Mouse (Mus musculus): Measurements from ENCODE around the gene Smyd4.
"Not testable (repeated sequence)": the region's sequence is repeated elsewhere in the genome, so short reads cannot be mapped to it uniquely, and the experiment has no call there.

Gene Smyd4

GRCm38 (mm10) chr11:75344716-75345115, 3.5 kb upstream of the Smyd4 start:
- no peak for ATAC-seq (ENCODE audit: insufficient number of reproducible peaks, low FRiP score, low TSS enrichment)

GRCm38 (mm10) chr11:75346556-75347187, 1.6 kb upstream of the Smyd4 start:
- ATAC-seq (ENCODE audit: insufficient number of reproducible peaks, low FRiP score, low TSS enrichment) = no peak

- ATAC-seq (ENCODE audit: insufficient number of reproducible peaks, low FRiP score, low TSS enrichment) = no peak
Measured at GRCm38 (mm10) chr11:75347188-75347585, 1.0 kb upstream of the Smyd4 start.

- no peak for ATAC-seq (ENCODE audit: insufficient number of reproducible peaks, low FRiP score, low TSS enrichment)
Measured at GRCm38 (mm10) chr11:75347596-75347995, 637 bp upstream of the Smyd4 start.

GRCm38 (mm10) chr11:75348890-75349261, 643 bp downstream of the Smyd4 start:
- no peak for ATAC-seq (ENCODE audit: insufficient number of reproducible peaks, low FRiP score, low TSS enrichment)

- ATAC-seq (ENCODE audit: insufficient number of reproducible peaks, low FRiP score, low TSS enrichment) = no peak
Measured at GRCm38 (mm10) chr11:75351225-75351624, 3.0 kb downstream of the Smyd4 start.

GRCm38 (mm10) chr11:75355475-75355874, 7.2 kb downstream of the Smyd4 start:
- ATAC-seq (ENCODE audit: insufficient number of reproducible peaks, low FRiP score, low TSS enrichment) = no peak

- no peak for ATAC-seq (ENCODE audit: insufficient number of reproducible peaks, low FRiP score, low TSS enrichment)
Measured at GRCm38 (mm10) chr11:75377125-75377524, 28.9 kb downstream of the Smyd4 start.

GRCm38 (mm10) chr11:75378786-75379185, 30.6 kb downstream of the Smyd4 start:
- ATAC-seq (ENCODE audit: insufficient number of reproducible peaks, low FRiP score, low TSS enrichment) = not testable (repeated sequence)

- not testable (repeated sequence) for ATAC-seq (ENCODE audit: insufficient number of reproducible peaks, low FRiP score, low TSS enrichment)
Measured at GRCm38 (mm10) chr11:75383529-75383928, 35.3 kb downstream of the Smyd4 start.

GRCm38 (mm10) chr11:75395611-75396010, 47.4 kb downstream of the Smyd4 start:
- ATAC-seq (ENCODE audit: insufficient number of reproducible peaks, low FRiP score, low TSS enrichment) = no peak

GRCm38 (mm10) chr11:75397452-75397851, 49.2 kb downstream of the Smyd4 start:
- no peak for ATAC-seq (ENCODE audit: insufficient number of reproducible peaks, low FRiP score, low TSS enrichment)

- no peak for ATAC-seq (ENCODE audit: insufficient number of reproducible peaks, low FRiP score, low TSS enrichment)
Measured at GRCm38 (mm10) chr11:75399411-75399841, 51.2 kb downstream of the Smyd4 start.

GRCm38 (mm10) chr11:75400099-75400498, 51.9 kb downstream of the Smyd4 start:
- no peak for ATAC-seq (ENCODE audit: insufficient number of reproducible peaks, low FRiP score, low TSS enrichment)

GRCm38 (mm10) chr11:75402271-75402690, 54.0 kb downstream of the Smyd4 start:
- 0 out of 2 replicates have a peak, but pooled peaks have one; percentile 26 for ATAC-seq (ENCODE audit: insufficient number of reproducible peaks, low FRiP score, low TSS enrichment)

GRCm38 (mm10) chr11:75403301-75404052, 55.2 kb downstream of the Smyd4 start:
- ATAC-seq (ENCODE audit: insufficient number of reproducible peaks, low FRiP score, low TSS enrichment) = no peak

GRCm38 (mm10) chr11:75404801-75405200, 56.6 kb downstream of the Smyd4 start:
- no peak for ATAC-seq (ENCODE audit: insufficient number of reproducible peaks, low FRiP score, low TSS enrichment)

GRCm38 (mm10) chr11:75406104-75406503, 57.9 kb downstream of the Smyd4 start:
- ATAC-seq (ENCODE audit: insufficient number of reproducible peaks, low FRiP score, low TSS enrichment) = no peak

GRCm38 (mm10) chr11:75406865-75407264, 58.6 kb downstream of the Smyd4 start:
- no peak for ATAC-seq (ENCODE audit: insufficient number of reproducible peaks, low FRiP score, low TSS enrichment)

GRCm38 (mm10) chr11:75409679-75410575, 61.7 kb downstream of the Smyd4 start:
- no peak for ATAC-seq (ENCODE audit: insufficient number of reproducible peaks, low FRiP score, low TSS enrichment)

- ATAC-seq (ENCODE audit: insufficient number of reproducible peaks, low FRiP score, low TSS enrichment) = no peak
Measured at GRCm38 (mm10) chr11:75410591-75410990, 62.4 kb downstream of the Smyd4 start.

Data from cerebellum, adult (tissue).